Mouse (Mus musculus): Measurements from ENCODE around the gene Ccdc172. TPM values are rescaled to one million over a fixed set of nuclear protein-coding genes. Genes with fewer than 3 reads are reported as not detected.

The Ccdc172 gene
- not detected in 2 replicates for polyA plus RNA-seq (2015; fragmentation: Nextera tagmentation; extraction: Ambion mirVana)

DNA sequence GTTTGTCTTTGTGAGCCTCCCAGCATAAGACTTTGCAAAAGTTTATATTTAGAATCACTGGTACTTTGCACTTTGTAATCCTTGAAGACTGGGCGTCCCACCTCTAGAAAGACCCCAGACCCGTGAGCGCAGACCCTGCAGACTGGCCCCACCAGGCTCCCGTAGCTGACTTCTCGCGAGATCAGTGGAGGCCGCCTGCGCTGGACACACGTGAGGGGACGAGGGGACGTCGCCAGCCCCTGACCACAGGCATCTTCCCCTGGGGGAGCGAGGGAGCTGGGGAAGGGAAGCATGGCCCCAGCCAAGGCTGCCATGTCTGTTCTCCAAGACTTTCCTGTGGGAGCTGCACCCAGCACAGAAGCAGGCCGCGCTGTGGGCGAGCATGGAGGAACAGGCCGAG is at the start of gene Ccdc172:
Ccdc172 (plus strand) TSS at position 176 of the 400 bp plus-strand sequence.
- 79% methylated on average over 17 of the region's 17 CpGs for WGBS (ENCODE audit: insufficient replicate concordance)
- no peak for ATAC-seq (ENCODE audit: insufficient read depth)

DNA sequence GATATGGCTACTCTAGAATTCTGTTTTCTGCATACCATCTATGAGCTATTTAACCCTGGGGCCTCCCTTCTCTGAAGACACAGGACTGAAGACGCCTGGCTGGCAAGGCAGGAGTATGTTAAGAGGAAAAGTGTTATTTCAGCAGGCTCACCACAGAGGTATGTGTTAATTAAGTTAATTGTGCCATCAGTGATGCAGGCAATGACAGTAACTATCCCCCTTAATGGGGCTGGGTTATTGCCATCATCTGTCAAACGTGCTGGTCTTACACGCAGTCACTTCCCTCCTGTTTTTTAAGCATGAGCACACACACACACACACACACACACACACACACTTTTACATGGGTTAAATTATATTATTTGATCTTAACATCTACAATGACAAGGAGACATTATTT is 48.0 kb upstream of the Ccdc172 start:
- Histone ChIP-seq H3K9me3 (replicated peaks) (no peaks in the 10 kb centered on the region), H3K27ac (replicated peaks) (no peak overlapping the region), H3K4me3 (replicated peaks) (no peak overlapping the region), H3K4me1 (replicated peaks) (no peaks in the 10 kb centered on the region), H3K9ac (no peak overlapping the region), H3K36me3 (replicated peaks) (no peaks in the 10 kb centered on the region), H3K4me2 (no peak overlapping the region), H3K27me3 (no peaks in the 10 kb centered on the region)
- 52% methylated on average over 3 of the region's 3 CpGs for WGBS (ENCODE audit: insufficient replicate concordance)
- ATAC-seq (ENCODE audit: insufficient read depth): no peak

More for the DNA sequence above, at the start of gene Ccdc172:
- Histone ChIP-seq H3K27ac (replicated peaks) (no peak within 1 kb of the TSS), H3K4me2 (no peak within 1 kb of the TSS), H3K4me1 (replicated peaks) (no peaks in the 10 kb centered on the region), H3K9ac (no peak within 1 kb of the TSS), H3K9me3 (replicated peaks) (no peaks in the 10 kb centered on the region), H3K4me3 (replicated peaks) (no peak within 1 kb of the TSS), H3K27me3 (no peaks in the 10 kb centered on the region), H3K36me3 (replicated peaks) (no peaks in the 10 kb centered on the region)

GRCm38 (mm10) chr19:58468331-58468730 is 43.5 kb upstream of the Ccdc172 start:
- Histone ChIP-seq H3K9ac (no peak overlapping the region), H3K27me3 (no peaks in the 10 kb centered on the region), H3K27ac (replicated peaks) (no peak overlapping the region), H3K4me1 (replicated peaks) (no peaks in the 10 kb centered on the region), H3K9me3 (replicated peaks) (no peaks in the 10 kb centered on the region), H3K4me3 (replicated peaks) (no peak overlapping the region), H3K4me2 (no peak overlapping the region), H3K36me3 (replicated peaks) (no peaks in the 10 kb centered on the region)
- ATAC-seq (ENCODE audit: insufficient read depth): no peak
- WGBS (ENCODE audit: insufficient replicate concordance): 8% methylated on average over 2 of the region's 2 CpGs

DNA sequence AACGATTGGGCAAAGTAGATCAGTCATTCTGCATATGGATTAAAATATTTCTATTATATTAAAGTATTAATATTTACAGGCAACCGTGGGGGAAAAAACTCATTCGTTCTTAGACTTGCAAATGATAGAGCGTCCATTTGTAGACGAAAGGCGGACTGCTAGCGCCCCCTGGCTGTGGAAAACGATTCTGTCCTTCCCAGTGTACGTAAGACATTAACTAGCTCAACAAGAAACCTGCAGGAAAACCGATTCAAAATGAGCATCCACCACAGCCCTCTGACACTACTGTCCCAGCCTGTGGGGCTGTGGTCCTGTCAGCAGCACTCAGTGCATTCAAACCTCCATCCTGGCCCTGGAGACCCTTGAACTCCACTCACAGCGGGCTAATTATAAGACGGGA is 42.4 kb upstream of the Ccdc172 start:
- Histone ChIP-seq H3K27ac (replicated peaks) (no peak overlapping the region), H3K36me3 (replicated peaks) (no peaks in the 10 kb centered on the region), H3K9me3 (replicated peaks) (no peaks in the 10 kb centered on the region), H3K4me3 (replicated peaks) (no peak overlapping the region), H3K9ac (no peak overlapping the region), H3K4me1 (replicated peaks) (no peaks in the 10 kb centered on the region), H3K4me2 (no peak overlapping the region), H3K27me3 (no peaks in the 10 kb centered on the region)
- WGBS (ENCODE audit: insufficient replicate concordance): 18% methylated on average over 12 of the region's 12 CpGs
- ATAC-seq (ENCODE audit: insufficient read depth): no peak

DNA sequence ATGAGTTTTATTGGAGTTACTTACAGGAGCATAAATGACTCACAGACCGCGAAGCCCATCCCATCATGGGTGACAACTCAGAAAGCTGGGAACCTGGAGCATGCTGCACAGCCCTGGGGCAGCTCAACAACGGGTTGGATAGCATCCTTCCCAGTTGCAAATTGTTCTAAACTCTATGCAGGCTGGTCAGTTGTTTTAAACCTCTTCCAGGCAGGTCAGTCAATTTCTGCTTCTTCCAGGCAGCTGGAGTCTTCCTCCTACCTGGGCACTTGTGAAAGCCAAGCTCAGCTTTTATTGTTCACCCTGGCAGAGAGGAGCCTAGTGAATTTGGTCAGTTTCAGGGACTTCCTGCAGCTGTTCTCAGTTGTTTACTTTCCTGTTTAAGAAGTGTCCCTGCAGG is 37.5 kb upstream of the Ccdc172 start:
- Histone ChIP-seq H3K27me3 (no peaks in the 10 kb centered on the region), H3K27ac (replicated peaks) (no peak overlapping the region), H3K4me3 (replicated peaks) (no peak overlapping the region), H3K4me2 (no peak overlapping the region), H3K9me3 (replicated peaks) (no peaks in the 10 kb centered on the region), H3K4me1 (replicated peaks) (no peaks in the 10 kb centered on the region), H3K36me3 (replicated peaks) (no peaks in the 10 kb centered on the region), H3K9ac (no peak overlapping the region)
- ATAC-seq (ENCODE audit: insufficient read depth): no peak
- WGBS (ENCODE audit: insufficient replicate concordance): 59% methylated on average over 3 of the region's 3 CpGs

DNA sequence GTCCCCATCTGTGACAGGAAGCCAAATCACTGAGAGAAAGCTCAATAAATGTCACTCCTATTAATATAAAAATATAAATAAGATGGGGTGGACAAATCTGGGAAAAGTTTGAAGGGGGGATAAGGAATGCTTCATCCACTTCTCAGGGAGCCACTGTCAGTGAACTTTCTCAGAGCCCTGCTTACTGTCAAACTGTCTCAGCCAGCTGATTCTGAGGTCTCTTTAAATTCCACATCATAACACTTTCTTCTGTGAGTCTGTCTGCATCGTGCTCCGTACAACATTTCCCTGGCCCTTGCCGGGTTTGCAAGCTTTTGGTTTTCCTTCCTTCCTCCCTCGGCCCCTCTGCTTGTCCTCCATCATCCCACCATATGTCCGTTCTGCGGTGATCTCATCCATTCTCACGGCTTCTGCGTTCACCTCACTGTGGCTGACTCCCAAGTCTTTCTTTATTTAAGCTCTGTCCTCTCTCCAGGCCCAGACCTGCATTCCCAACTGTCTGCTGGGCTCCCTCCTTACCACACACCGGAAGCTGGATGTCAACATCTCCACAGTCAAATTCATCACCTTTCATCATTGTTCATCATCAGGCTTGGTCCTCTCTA is 29.3 kb upstream of the Ccdc172 start:
- no peak for ATAC-seq (ENCODE audit: insufficient read depth)
- H3K4me2 ChIP-seq: no peak overlapping the region

GRCm38 (mm10) chr19:58486686-58487085 is 25.1 kb upstream of the Ccdc172 start:
- Histone ChIP-seq H3K36me3 (replicated peaks) (no peaks in the 10 kb centered on the region), H3K4me3 (replicated peaks) (no peak overlapping the region), H3K27ac (replicated peaks) (no peak overlapping the region), H3K4me2 (no peak overlapping the region), H3K4me1 (replicated peaks) (no peaks in the 10 kb centered on the region), H3K27me3 (no peaks in the 10 kb centered on the region), H3K9me3 (replicated peaks) (no peaks in the 10 kb centered on the region), H3K9ac (no peak overlapping the region)
- no peak for ATAC-seq (ENCODE audit: insufficient read depth)
- 31% methylated on average over 2 of the region's 2 CpGs for WGBS (ENCODE audit: insufficient replicate concordance)

More for the DNA sequence above, 29.3 kb upstream of the Ccdc172 start:
- H3K9ac ChIP-seq: no peak overlapping the region
- no peaks in the 10 kb centered on the region for H3K36me3 ChIP-seq (replicated peaks)
- H3K27me3 ChIP-seq: no peaks in the 10 kb centered on the region
- H3K4me1 ChIP-seq (replicated peaks): no peaks in the 10 kb centered on the region
- no peaks in the 10 kb centered on the region for H3K9me3 ChIP-seq (replicated peaks)
- no peak overlapping the region for H3K27ac ChIP-seq (replicated peaks)
- 59% methylated on average over 9 of the region's 9 CpGs for WGBS (ENCODE audit: insufficient replicate concordance)
- H3K4me3 ChIP-seq (replicated peaks): no peak overlapping the region

DNA sequence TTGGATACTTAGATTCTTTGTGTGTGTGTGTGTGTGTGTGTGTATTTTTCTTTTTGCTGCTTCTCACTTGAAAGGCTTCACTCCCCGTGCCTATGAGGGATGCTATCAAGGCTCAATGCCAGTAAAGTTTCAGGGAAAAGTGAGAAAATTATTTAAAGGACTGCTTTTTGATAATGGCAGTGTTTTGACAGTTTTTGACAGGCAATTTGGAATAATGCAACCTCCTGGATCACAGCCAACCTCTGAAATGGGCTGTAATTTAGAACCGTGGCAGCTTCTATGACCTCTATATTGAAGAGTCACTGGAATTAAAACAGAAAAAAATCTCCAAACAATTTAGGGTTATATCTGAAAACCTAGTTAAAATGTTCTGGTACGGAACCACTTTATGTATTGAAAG is 14.7 kb upstream of the Ccdc172 start:
- Histone ChIP-seq H3K36me3 (replicated peaks) (no peaks in the 10 kb centered on the region), H3K27me3 (no peaks in the 10 kb centered on the region), H3K4me2 (no peak overlapping the region), H3K9ac (no peak overlapping the region), H3K4me3 (replicated peaks) (no peak overlapping the region), H3K9me3 (replicated peaks) (no peaks in the 10 kb centered on the region), H3K27ac (replicated peaks) (no peak overlapping the region), H3K4me1 (replicated peaks) (no peaks in the 10 kb centered on the region)
- no peak for ATAC-seq (ENCODE audit: insufficient read depth)
- WGBS (ENCODE audit: insufficient replicate concordance): 50% methylated on average over 3 of the region's 3 CpGs

GRCm38 (mm10) chr19:58499420-58499966 is 12.3 kb upstream of the Ccdc172 start:
- Histone ChIP-seq H3K36me3 (replicated peaks) (no peaks in the 10 kb centered on the region), H3K9ac (no peak overlapping the region), H3K27ac (replicated peaks) (no peak overlapping the region), H3K4me3 (replicated peaks) (no peak overlapping the region), H3K9me3 (replicated peaks) (no peaks in the 10 kb centered on the region), H3K4me2 (no peak overlapping the region), H3K4me1 (replicated peaks) (no peaks in the 10 kb centered on the region), H3K27me3 (no peaks in the 10 kb centered on the region)
- no peak for ATAC-seq (ENCODE audit: insufficient read depth)
- WGBS (ENCODE audit: insufficient replicate concordance): 48% methylated on average over 3 of the region's 3 CpGs

- WGBS (ENCODE audit: insufficient replicate concordance): 69% methylated on average over 2 of the region's 2 CpGs
- no peak overlapping the region for H3K27ac ChIP-seq (replicated peaks)
- H3K4me1 ChIP-seq (replicated peaks): no peaks in the 10 kb centered on the region
- no peak for ATAC-seq (ENCODE audit: insufficient read depth)
- H3K9me3 ChIP-seq (replicated peaks): no peaks in the 10 kb centered on the region
- H3K4me3 ChIP-seq (replicated peaks): no peak overlapping the region
- H3K9ac ChIP-seq: no peak overlapping the region
- no peaks in the 10 kb centered on the region for H3K27me3 ChIP-seq
- H3K36me3 ChIP-seq (replicated peaks): no peaks in the 10 kb centered on the region
- H3K4me2 ChIP-seq: no peak overlapping the region
Measured at GRCm38 (mm10) chr19:58500049-58500448, 11.7 kb upstream of the Ccdc172 start.

DNA sequence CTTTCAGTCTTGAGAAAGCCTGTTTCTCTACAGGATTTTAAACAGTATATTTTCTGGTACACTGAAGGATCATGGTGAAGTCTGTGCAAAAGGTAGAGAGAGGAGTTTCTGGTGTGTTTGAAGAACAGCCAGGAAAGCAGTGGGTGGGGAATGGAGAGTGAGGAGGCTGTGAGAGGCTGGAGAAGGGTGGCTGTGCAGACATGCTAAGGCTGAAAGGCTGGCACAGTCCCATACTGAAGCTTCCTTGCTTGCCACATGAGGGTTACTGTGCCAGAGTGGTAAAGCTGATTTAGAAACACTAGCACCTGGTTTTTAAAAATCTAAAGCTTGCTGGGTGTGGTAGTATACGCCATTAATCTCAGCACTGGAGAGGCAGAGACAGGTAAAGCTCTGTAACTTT is 9.9 kb downstream of the Ccdc172 start:
- 56% methylated on average over 1 of the region's 1 CpGs for WGBS (ENCODE audit: insufficient replicate concordance)
- no peak overlapping the region for H3K4me3 ChIP-seq (replicated peaks)
- no peak overlapping the region for H3K4me2 ChIP-seq
- H3K27me3 ChIP-seq: no peaks in the 10 kb centered on the region
- no peak overlapping the region for H3K9ac ChIP-seq
- H3K36me3 ChIP-seq (replicated peaks): no peaks in the 10 kb centered on the region
- no peak overlapping the region for H3K27ac ChIP-seq (replicated peaks)
- no peaks in the 10 kb centered on the region for H3K9me3 ChIP-seq (replicated peaks)
- ATAC-seq (ENCODE audit: insufficient read depth): no peak
- H3K4me1 ChIP-seq (replicated peaks): no peaks in the 10 kb centered on the region
